Mouse (Mus musculus) kidney, postnatal 14 days (tissue): ENCODE data around the gene Rbm19.

Source experiments
- DNase-seq: peaks from one replicate; pipeline ENCODE4 v3.0.0; 2022; ENCODE audit warnings: mixed read lengths

Rbm19 gene

GRCm38 (mm10) chr5:120167787-120168325, 51.6 kb downstream of the Rbm19 start:
- DNase-seq: no peak

GRCm38 (mm10) chr5:120171865-120172728, 55.8 kb downstream of the Rbm19 start:
- DNase-seq: no peak

- DNase-seq: no peak
Observed at GRCm38 (mm10) chr5:120172729-120173101, 56.5 kb downstream of the Rbm19 start.

GRCm38 (mm10) chr5:120174317-120174716, 58.1 kb downstream of the Rbm19 start:
- DNase-seq: no peak

- no peak for DNase-seq
Observed at GRCm38 (mm10) chr5:120175217-120175616, 59.0 kb downstream of the Rbm19 start.

- no peak for DNase-seq
Observed at GRCm38 (mm10) chr5:120176246-120177065, 60.2 kb downstream of the Rbm19 start.

GRCm38 (mm10) chr5:120177066-120177340, 60.7 kb downstream of the Rbm19 start:
- DNase-seq: no peak

- no peak for DNase-seq
Observed at GRCm38 (mm10) chr5:120180102-120180501, 63.8 kb downstream of the Rbm19 start.

GRCm38 (mm10) chr5:120181384-120181783, 65.1 kb downstream of the Rbm19 start:
- DNase-seq: no peak

GRCm38 (mm10) chr5:120183321-120183720, 67.1 kb downstream of the Rbm19 start:
- DNase-seq: no peak

GRCm38 (mm10) chr5:120183790-120184189, 67.5 kb downstream of the Rbm19 start:
- DNase-seq: no peak

GRCm38 (mm10) chr5:120185949-120186348, 69.7 kb downstream of the Rbm19 start:
- DNase-seq: no peak

GRCm38 (mm10) chr5:120188541-120188940, 72.3 kb downstream of the Rbm19 start:
- DNase-seq: no peak

GRCm38 (mm10) chr5:120190001-120190582, 73.8 kb downstream of the Rbm19 start:
- no peak for DNase-seq

- peak; percentile 10 for DNase-seq
Observed at GRCm38 (mm10) chr5:120191620-120192019, 75.4 kb downstream of the Rbm19 start.

- no peak for DNase-seq
Observed at GRCm38 (mm10) chr5:120194309-120194941, 78.2 kb downstream of the Rbm19 start.

- DNase-seq: no peak
Observed at GRCm38 (mm10) chr5:120194948-120195347, 78.7 kb downstream of the Rbm19 start.

- no peak for DNase-seq
Observed at GRCm38 (mm10) chr5:120196879-120197278, 80.6 kb downstream of the Rbm19 start.

- no peak for DNase-seq
Observed at GRCm38 (mm10) chr5:120197813-120198387, 81.6 kb downstream of the Rbm19 start.

GRCm38 (mm10) chr5:120199865-120200264, 83.6 kb downstream of the Rbm19 start:
- DNase-seq: no peak

GRCm38 (mm10) chr5:120204316-120204715, 88.1 kb downstream of the Rbm19 start:
- no peak for DNase-seq

GRCm38 (mm10) chr5:120206313-120206943, 90.2 kb downstream of the Rbm19 start:
- DNase-seq: no peak
